Mouse (Mus musculus) embryonic facial prominence, embryonic 15.5 days (tissue): ENCODE measurements around the gene Tnfaip8l1. TPM values are rescaled to one million over a fixed set of nuclear protein-coding genes. Genes with fewer than 3 reads are reported as not detected.
A peak's percentile ranks its signal among the peaks of the same experiment; 100 is the strongest.

Experiments
- ATAC-seq: fragments of 200-750 bp; cut with Nextera tagmentation; 2 replicates; pipeline ENCODE4 v1.8.0; 2017; ENCODE audit warnings: low read depth, moderate TSS enrichment; ENCODE audit not compliant: insufficient number of reproducible peaks, low FRiP score, low TSS enrichment
- H3K27ac ChIP-seq: fragments of 300-500 bp; sonication (generic); replicated peaks from 2 replicates; pipeline ENCODE4 v1.5.1; 2015; ENCODE audit warnings: mild to moderate bottlenecking, inconsistent platforms
- H3K27me3 ChIP-seq: fragments of 300-500 bp; sonication (generic); 2 replicates; pipeline ENCODE4 v1.6.1; 2015; ENCODE audit warnings: inconsistent platforms
- H3K36me3 ChIP-seq: fragments of 300-500 bp; sonication (generic); 2 replicates; pipeline ENCODE4 v1.6.1; 2015; ENCODE audit warnings: mild to moderate bottlenecking, inconsistent platforms
- H3K4me1 ChIP-seq: fragments of 300-500 bp; sonication (generic); 2 replicates; pipeline ENCODE4 v1.6.1; 2015; ENCODE audit warnings: inconsistent platforms
- H3K4me2 ChIP-seq: fragments of 300-500 bp; sonication (generic); replicated peaks from 2 replicates; pipeline ENCODE4 v1.6.1; 2015; ENCODE audit warnings: mild to moderate bottlenecking, inconsistent platforms
- H3K4me3 ChIP-seq: fragments of 300-500 bp; sonication (generic); replicated peaks from 2 replicates; pipeline ENCODE4 v1.5.1; 2015; ENCODE audit warnings: mild to moderate bottlenecking, inconsistent platforms
- H3K9ac ChIP-seq: fragments of 300-500 bp; sonication (generic); 2 replicates; pipeline ENCODE4 v1.6.1; 2015; ENCODE audit warnings: inconsistent platforms
- H3K9me3 ChIP-seq: fragments of 300-500 bp; sonication (generic); replicated peaks from 2 replicates; pipeline ENCODE4 v1.6.1; 2016; ENCODE audit warnings: inconsistent platforms
- WGBS: fragments of 180-500 bp; shearing (Covaris S2); methylation state at CpG from one replicate; pipeline ENCODE4 v1.1.7; 2015; 5-methylcytosine and 5-hydroxymethylcytosine counted together
- polyA plus RNA-seq: library from polyadenylated mRNA; unstranded; fragments of >200 nt; fragmentation: Nextera tagmentation; extraction: Ambion mirVana; gene quantifications from 2 replicates; pipeline ENCODE4 v1.2.1, GENCODE M21; 2015

Tnfaip8l1 gene
- polyA plus RNA-seq, 1 experiment from 2014 or later = 14.5 TPM

GRCm38 (mm10) chr17:56139858-56140595 lies 22.2 kb upstream of the Tnfaip8l1 start, which contains the start of gene Sema6b:
TSS of gene Sema6b (minus strand) at chr17:56140343.
- Histone ChIP-seq H3K36me3 (no peaks in the 10 kb centered on the region), H3K27ac (no peak within 1 kb of the TSS), H3K27me3 (peaks cover 62% of the 10 kb centered on the region), H3K4me2 (peak within 1 kb of the TSS; percentile 98), H3K9ac (peak within 1 kb of the TSS; percentile 35; the same call in 1 of the 2 replicates), H3K4me1 (peaks cover 27% of the 10 kb centered on the region), H3K9me3 (no peaks in the 10 kb centered on the region), H3K4me3 (peak within 1 kb of the TSS; percentile 72)
- WGBS = under 1% methylated on average over 79 of the region's 79 CpGs
- no peak for ATAC-seq

GRCm38 (mm10) chr17:56141702-56142605 lies 20.3 kb upstream of the Tnfaip8l1 start:
- peak overlapping the region; percentile 68 for H3K4me2 ChIP-seq
- 2% methylated on average over 47 of the region's 47 CpGs for WGBS

GRCm38 (mm10) chr17:56144546-56144945 lies 17.7 kb upstream of the Tnfaip8l1 start:
- Histone ChIP-seq H3K27me3 (peaks cover 91% of the 10 kb centered on the region), H3K9ac (no peak overlapping the region), H3K9me3 (no peaks in the 10 kb centered on the region), H3K4me1 (peaks cover 24% of the 10 kb centered on the region), H3K36me3 (no peaks in the 10 kb centered on the region), H3K27ac (no peak overlapping the region), H3K4me2 (no peak overlapping the region), H3K4me3 (no peak overlapping the region)
- 68% methylated on average over 9 of the region's 9 CpGs for WGBS
- ATAC-seq = no peak

More at GRCm38 (mm10) chr17:56141702-56142605, 20.3 kb upstream of the Tnfaip8l1 start:
- H3K9ac ChIP-seq = 0 out of 2 replicates have a peak overlapping the region, but pooled peaks have one; percentile 0
- peak; percentile 44; the same call in 1 of the 2 replicates for ATAC-seq
- peak overlapping the region; percentile 42 for H3K4me3 ChIP-seq
- H3K9me3 ChIP-seq = no peaks in the 10 kb centered on the region
- H3K4me1 ChIP-seq = peaks cover 27% of the 10 kb centered on the region
- H3K36me3 ChIP-seq = no peaks in the 10 kb centered on the region
- peaks cover 77% of the 10 kb centered on the region for H3K27me3 ChIP-seq
- no peak overlapping the region for H3K27ac ChIP-seq

GRCm38 (mm10) chr17:56146131-56146530 lies 16.1 kb upstream of the Tnfaip8l1 start:
- 20% methylated on average over 9 of the region's 9 CpGs for WGBS
- H3K9ac ChIP-seq = no peak overlapping the region

GRCm38 (mm10) chr17:56147420-56147819 lies 14.9 kb upstream of the Tnfaip8l1 start:
- H3K4me2 ChIP-seq = no peak overlapping the region
- H3K27me3 ChIP-seq = peaks cover 84% of the 10 kb centered on the region
- no peak overlapping the region for H3K4me3 ChIP-seq
- H3K36me3 ChIP-seq = no peaks in the 10 kb centered on the region
- no peak for ATAC-seq
- no peaks in the 10 kb centered on the region for H3K9me3 ChIP-seq
- H3K27ac ChIP-seq = no peak overlapping the region
- 54% methylated on average over 12 of the region's 12 CpGs for WGBS
- H3K9ac ChIP-seq = no peak overlapping the region
- H3K4me1 ChIP-seq = peaks cover 7% of the 10 kb centered on the region

More at GRCm38 (mm10) chr17:56146131-56146530, 16.1 kb upstream of the Tnfaip8l1 start:
- Histone ChIP-seq H3K9me3 (no peaks in the 10 kb centered on the region), H3K36me3 (no peaks in the 10 kb centered on the region), H3K4me3 (no peak overlapping the region), H3K4me1 (peaks cover 20% of the 10 kb centered on the region), H3K27me3 (peaks cover 93% of the 10 kb centered on the region), H3K27ac (no peak overlapping the region), H3K4me2 (no peak overlapping the region)
- ATAC-seq = no peak

- Histone ChIP-seq H3K27me3 (peaks cover 77% of the 10 kb centered on the region), H3K9me3 (no peaks in the 10 kb centered on the region), H3K4me3 (peak overlapping the region; percentile 27; the same call in 1 of the 2 replicates), H3K4me2 (peak overlapping the region; percentile 40), H3K4me1 (peaks cover 6% of the 10 kb centered on the region), H3K36me3 (no peaks in the 10 kb centered on the region), H3K9ac (no peak overlapping the region), H3K27ac (no peak overlapping the region)
- 18% methylated on average over 9 of the region's 9 CpGs for WGBS
- ATAC-seq = no peak
These were observed 14.0 kb upstream of the Tnfaip8l1 start for GRCm38 (mm10) chr17:56148280-56148679.

- Histone ChIP-seq H3K9ac (no peak overlapping the region), H3K9me3 (no peaks in the 10 kb centered on the region), H3K4me3 (peak overlapping the region; percentile 27), H3K4me1 (peaks cover 6% of the 10 kb centered on the region), H3K36me3 (no peaks in the 10 kb centered on the region), H3K4me2 (peak overlapping the region; percentile 40), H3K27ac (no peak overlapping the region), H3K27me3 (peaks cover 69% of the 10 kb centered on the region)
- no peak; the same call in 1 of the 2 replicates for ATAC-seq
- 2% methylated on average over 30 of the region's 30 CpGs for WGBS
These were observed 13.3 kb upstream of the Tnfaip8l1 start for GRCm38 (mm10) chr17:56148790-56149618.

GRCm38 (mm10) chr17:56149897-56150296 lies 12.4 kb upstream of the Tnfaip8l1 start:
- Histone ChIP-seq H3K9ac (no peak overlapping the region), H3K4me2 (no peak overlapping the region), H3K36me3 (no peaks in the 10 kb centered on the region), H3K4me1 (peaks cover 6% of the 10 kb centered on the region), H3K9me3 (no peaks in the 10 kb centered on the region), H3K27me3 (peaks cover 68% of the 10 kb centered on the region), H3K27ac (no peak overlapping the region), H3K4me3 (no peak overlapping the region)
- WGBS = 40% methylated on average over 2 of the region's 2 CpGs
- ATAC-seq = no peak

GRCm38 (mm10) chr17:56153643-56154042 lies 8.6 kb upstream of the Tnfaip8l1 start:
- Histone ChIP-seq H3K4me1 (peaks cover 6% of the 10 kb centered on the region), H3K4me3 (no peak overlapping the region), H3K9me3 (no peaks in the 10 kb centered on the region), H3K36me3 (no peaks in the 10 kb centered on the region), H3K9ac (no peak overlapping the region), H3K27me3 (peaks cover 67% of the 10 kb centered on the region), H3K27ac (no peak overlapping the region), H3K4me2 (no peak overlapping the region)
- no peak for ATAC-seq
- WGBS = 36% methylated on average over 9 of the region's 9 CpGs

GRCm38 (mm10) chr17:56159729-56160128 lies 2.5 kb upstream of the Tnfaip8l1 start:
- Histone ChIP-seq H3K36me3 (no peaks in the 10 kb centered on the region), H3K9ac (no peak overlapping the region), H3K9me3 (no peaks in the 10 kb centered on the region), H3K4me1 (peaks cover 25% of the 10 kb centered on the region), H3K4me3 (no peak overlapping the region), H3K27me3 (peaks cover 37% of the 10 kb centered on the region), H3K27ac (no peak overlapping the region), H3K4me2 (no peak overlapping the region)
- WGBS = 2% methylated on average over 9 of the region's 9 CpGs
- ATAC-seq = no peak
